Mouse (Mus musculus): ENCODE data around the gene Acot11.
"Not testable (repeated sequence)": the region's sequence is repeated elsewhere in the genome, so short reads cannot be mapped to it uniquely, and the experiment has no call there.

Gene Acot11

DNA sequence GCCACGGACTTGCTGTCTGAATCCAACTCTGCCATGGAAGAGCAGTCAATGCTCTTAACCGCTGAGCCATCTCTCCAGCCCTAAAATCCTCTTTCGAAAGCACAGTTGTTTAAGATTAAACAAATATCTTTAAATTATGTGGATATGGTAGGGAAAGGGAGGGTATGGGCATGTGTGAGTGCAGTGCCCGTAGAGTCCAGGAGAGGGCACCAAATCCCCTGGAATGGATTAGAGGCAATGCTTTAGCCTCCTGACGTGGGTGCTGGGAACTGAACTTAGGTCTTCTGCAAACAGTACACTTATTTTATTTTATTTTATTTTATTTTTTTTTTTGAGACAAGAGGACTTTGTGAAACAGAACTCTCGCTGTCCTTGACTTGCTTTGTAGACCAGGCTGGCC is 5.2 kb upstream of the Acot11 start:
- no peak for DNase-seq

GRCm38 (mm10) chr4:106807287-106807686 is 2.5 kb upstream of the Acot11 start:
- DNase-seq = no peak

DNA sequence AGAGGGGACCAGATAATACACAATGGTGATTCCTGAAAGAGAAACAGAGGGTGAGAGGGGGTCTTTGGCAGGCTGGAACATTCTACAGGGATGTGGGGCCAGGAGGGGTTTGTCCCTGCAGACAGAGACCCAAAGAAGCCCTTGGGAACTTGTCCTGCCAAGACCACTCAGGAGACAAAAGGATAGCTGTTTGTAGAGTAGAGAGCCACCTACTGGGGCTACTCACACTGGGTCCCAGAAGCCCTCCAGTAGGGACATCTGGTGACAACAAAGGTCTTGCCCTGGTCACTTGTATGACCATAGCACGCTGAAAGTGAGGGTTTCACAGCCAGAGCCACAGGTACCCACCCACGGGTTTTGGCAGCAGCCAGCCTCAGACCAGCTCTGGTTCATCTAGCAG is 1.1 kb upstream of the Acot11 start:
- no peak for DNase-seq

DNA sequence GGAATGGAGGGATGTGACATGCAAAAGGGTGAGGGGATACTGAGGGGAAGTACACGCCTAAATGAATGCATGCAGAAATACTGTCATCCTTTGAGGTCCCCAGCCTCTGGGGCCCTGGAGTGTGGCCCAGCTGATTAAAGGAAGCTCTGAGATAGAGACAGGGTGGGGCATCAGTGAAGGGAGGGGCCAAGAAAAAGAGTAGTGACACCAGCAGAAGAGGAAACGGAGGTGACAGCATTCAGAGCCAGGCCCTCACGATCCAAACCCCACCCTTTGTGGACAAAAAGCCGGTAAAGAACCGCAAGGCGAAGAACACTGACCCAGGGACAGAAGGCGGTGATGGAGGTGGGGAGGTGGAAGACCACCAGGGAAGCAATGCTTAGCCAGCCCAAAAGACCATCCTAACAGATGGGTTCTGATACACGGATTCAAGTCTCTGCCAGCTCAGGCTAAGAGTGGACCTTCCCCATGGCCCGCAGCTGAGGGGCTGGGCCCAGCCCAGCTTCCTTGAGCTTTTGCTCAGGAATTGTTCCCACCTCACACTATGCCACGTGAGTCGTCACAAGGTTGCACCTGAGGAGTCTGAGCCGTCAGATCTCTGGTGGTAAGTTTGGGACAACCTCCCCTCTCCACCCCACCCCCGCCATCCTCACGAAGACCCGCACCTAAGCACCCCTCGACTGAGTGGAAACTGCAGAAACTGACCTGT is 443 bp downstream of the Acot11 start:
- peak; percentile 95 for DNase-seq

DNA sequence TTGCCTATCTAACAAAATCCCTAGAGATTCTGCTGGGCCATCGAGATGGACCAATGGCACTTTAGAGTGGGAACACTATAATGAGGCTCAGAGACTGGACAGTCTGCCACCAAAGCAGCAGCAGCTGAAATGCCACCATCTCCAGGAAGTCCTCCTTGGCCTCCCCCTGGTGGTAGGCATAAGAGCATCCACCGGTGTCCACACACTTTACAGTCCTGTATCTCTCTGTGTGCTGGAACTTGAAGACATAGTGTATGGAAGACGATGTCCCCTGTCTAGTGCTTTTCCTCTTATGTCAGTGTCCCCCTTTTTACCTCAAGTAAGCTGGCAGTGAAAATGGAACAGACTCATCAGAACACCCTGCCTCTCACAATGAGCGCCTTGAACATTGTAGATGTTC is 1.0 kb downstream of the Acot11 start:
- no peak for DNase-seq

DNA sequence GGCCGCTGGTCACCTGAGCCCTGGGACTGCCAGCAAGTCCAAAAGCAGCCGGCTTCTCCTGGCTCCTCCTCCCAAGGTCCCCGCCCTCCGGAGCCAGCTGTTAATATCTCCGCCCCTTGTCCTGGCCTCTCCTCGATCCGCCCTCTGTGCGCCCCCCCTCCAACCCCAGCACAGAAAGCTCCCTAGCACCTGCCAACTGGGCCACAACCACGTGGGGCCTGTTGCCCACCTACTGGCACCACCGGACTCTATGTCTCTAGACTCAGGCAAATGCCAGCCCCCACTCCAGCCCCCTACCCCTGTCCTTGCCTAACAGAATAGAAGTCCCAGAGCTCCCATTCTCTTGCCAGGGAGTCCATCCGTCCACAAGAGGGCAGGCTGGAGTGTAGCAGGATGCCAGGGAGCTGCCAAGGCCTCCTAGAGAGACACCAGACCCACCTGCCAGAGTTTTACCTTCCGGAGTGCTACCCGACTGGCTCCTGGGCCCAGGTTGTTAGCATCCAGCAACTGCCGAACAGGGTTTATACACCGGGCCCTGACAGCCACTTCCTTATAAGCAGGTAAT is 4.9 kb downstream of the Acot11 start:
- DNase-seq = peak; percentile 99

GRCm38 (mm10) chr4:106798908-106799546 is 5.8 kb downstream of the Acot11 start:
- peak; percentile 92 for DNase-seq

DNA sequence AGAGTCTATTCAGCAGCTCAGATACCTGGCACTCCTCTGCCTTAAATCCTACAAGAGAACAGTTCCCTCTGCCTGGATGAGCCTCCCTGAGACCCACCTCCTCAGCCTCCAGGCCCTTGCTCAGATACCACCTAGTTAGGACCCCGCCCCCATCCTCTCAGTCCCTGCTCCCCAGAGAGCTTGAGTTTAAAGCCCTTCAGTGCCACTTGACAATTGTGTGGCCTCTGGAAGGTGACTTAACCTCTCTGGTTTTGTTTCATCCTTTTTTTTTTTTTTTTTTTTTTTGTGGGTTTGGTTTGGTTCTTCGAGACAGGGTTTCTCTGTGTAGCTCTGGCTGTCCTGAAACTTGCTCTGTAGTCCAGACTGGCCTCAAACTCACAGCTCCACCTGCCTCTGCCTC is 9.5 kb downstream of the Acot11 start:
- DNase-seq = no peak

- no peak for DNase-seq
Measured at GRCm38 (mm10) chr4:106794247-106794646, 10.6 kb downstream of the Acot11 start.

GRCm38 (mm10) chr4:106793826-106794225 is 11.0 kb downstream of the Acot11 start:
- DNase-seq = not testable (repeated sequence)

DNA sequence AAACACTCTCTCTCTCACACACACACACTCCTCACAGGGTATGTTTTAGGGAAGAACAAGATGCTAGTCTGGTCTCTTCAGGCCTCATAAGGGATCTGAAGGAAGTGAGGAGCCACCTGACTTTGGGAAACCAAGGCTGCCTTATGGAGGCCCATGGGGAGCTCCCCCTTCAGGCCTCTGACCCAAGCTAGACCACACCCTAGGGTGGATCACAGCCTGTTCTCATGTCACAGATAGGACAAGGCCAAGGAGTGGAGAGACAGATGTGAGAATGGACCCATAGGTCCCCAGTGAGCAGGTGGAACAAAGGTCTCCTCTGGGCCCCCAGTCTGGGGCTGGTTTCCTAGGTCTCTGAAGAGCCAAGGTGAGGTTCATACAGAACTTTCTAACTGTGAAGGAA is 12.5 kb downstream of the Acot11 start:
- no peak for DNase-seq

DNA sequence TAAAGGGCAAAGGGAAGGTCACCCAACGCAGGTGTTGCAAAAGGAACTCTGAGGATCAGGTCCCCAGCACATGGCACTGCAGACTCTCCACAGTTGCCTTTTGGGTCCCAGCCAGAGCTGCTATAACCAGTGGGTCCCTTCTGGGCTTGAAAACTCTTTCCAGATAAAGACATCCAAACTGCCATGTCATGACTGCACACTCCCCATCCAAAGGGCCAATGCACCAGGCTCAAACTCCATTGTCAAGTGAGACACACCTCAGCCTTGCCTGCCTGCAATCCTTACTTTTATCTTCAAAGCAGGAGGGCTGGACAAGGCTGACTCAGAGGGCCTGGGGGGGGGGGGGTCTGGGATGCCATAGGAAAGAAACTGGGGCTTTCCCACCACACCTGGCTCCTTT is 13.9 kb downstream of the Acot11 start:
- DNase-seq = no peak

DNA sequence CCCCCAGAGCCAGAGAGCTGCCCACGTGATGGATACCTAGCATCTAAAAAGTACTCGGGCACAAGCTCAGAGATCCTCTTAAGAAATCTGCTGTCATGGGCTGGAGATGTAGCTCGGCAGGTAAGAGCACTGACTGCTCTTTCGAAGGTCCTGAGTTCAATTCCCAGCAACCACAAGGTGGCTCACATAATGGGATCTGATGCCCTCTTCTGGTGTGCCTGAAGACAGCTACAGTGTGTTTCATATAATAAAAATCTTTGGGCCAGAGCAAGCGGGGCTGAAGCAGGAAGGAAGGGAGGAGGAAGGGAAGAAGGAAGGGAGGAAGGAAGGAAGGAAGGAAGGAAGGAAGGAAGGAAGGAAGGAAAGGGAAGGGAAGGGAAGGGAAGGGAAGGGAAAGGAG is 14.6 kb downstream of the Acot11 start:
- not testable (repeated sequence) for DNase-seq

GRCm38 (mm10) chr4:106789705-106790104 is 15.1 kb downstream of the Acot11 start:
- no peak for DNase-seq

DNA sequence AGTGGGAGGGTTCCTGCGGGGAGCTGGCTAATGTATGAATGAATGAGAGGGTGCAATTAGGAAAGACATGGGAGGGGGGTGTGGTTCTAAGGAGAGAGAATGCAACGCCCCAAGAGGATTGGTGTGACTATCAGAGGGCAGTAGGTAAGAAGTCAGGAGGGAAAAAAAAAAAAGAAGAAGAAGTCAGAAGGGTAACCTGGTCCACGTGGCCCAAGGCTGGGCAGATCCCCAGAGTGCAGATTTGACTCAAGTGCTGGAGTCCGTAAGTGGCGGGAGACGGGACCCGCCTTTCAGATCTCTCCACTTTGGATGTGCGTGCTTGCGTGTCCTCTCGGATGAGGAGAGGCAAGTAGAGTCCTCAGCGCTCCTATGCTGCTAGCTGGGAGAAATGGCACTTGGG is 16.2 kb downstream of the Acot11 start:
- no peak for DNase-seq

- peak; percentile 95 for DNase-seq
Measured at GRCm38 (mm10) chr4:106787830-106788229, 17.0 kb downstream of the Acot11 start.

GRCm38 (mm10) chr4:106785753-106786540 is 18.9 kb downstream of the Acot11 start:
- peak; percentile 96 for DNase-seq

DNA sequence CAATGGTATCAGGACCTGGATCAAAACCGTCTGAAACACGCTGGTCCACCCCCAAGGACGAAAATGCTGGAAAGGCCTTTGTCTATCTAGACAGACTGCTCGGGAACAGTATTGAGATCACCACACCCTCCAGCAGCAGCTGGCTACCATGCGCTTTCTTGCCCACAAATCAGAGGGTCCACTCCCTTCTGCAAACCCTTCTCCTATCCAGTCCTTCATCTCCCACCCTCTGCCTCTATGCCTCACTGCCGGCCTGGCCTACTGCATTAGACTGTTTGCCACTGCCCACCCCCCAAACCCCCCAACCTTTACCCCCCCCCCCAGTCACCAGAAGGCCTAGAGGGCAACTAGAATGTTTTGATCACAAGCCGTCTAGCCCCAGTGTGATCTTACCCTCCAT is 19.5 kb downstream of the Acot11 start:
- no peak for DNase-seq

DNA sequence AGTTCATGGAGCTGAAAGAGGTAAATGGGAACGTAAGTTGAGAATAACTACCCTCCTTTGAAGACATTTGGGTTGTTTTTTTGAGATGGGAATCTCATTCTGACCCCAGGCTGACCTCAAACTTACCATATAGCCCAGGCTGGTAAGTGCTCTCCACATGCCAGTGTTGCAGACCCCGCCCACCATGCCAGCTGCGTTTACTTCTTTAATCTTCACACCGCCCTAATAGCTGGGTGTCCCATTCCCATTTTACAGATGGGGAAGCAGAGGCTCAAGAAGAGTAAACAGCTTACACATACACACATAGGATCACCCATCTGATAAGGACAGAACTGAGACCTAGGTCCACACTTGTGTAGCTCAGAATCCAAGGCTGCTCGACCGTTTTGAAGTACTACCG is 20.0 kb downstream of the Acot11 start:
- peak; percentile 77 for DNase-seq

GRCm38 (mm10) chr4:106783137-106783536 is 21.7 kb downstream of the Acot11 start:
- no peak for DNase-seq

DNA sequence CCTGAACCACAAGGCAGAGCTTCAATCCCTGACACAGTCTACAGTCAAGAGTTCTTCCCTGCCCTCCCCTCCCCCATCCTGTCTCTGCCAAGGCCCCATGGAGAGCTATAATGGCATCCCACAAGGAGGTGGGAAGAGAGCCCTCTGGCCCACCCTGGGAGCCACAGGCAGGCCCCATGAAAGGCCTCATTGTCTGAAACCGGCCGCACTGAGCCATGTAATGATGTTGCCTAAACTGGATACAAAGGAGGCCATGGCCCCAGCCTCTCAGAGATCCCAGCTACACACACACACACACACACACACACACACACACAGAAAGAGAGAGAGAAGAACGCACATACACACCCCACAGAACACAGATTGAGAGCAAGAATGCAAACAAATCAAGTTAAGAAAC is 24.8 kb downstream of the Acot11 start:
- peak; percentile 92 for DNase-seq

GRCm38 (mm10) chr4:106778116-106778788 is 26.5 kb downstream of the Acot11 start:
- DNase-seq = peak; percentile 100

GRCm38 (mm10) chr4:106776998-106777397 is 27.8 kb downstream of the Acot11 start:
- DNase-seq = no peak
